Mouse (Mus musculus): ENCODE measurements around the gene Fam184a.

GRCm38 (mm10) chr10:53698531-53698930, 52.4 kb downstream of the Fam184a start:
- TF ChIP-seq CTCF (IDR thresholded peaks at IDR 0.05; ENCODE audit: borderline replicate concordance, extremely low read depth, insufficient read depth, insufficient read length) (no peak), POLR2A (IDR thresholded peaks at IDR 0.05; ENCODE audit: borderline replicate concordance, extremely low read depth, insufficient read depth, insufficient read length, poor library complexity, severe bottlenecking) (no peak)
